Mouse (Mus musculus): Measurements from ENCODE around the gene Prune2. TPM values are rescaled to one million over a fixed set of nuclear protein-coding genes. Genes with fewer than 3 reads are reported as not detected.

The Prune2 gene
- polyA plus RNA-seq, 1 experiment from 2014 or later: 11.6 TPM

GRCm38 (mm10) chr19:16968768-16969167 is 12.8 kb downstream of the Prune2 start:
- Histone ChIP-seq H3K4me1 (ENCODE audit: control insufficient read depth in 2 of 2, insufficient read depth in 2 of 2, low read length in 2 of 2) (no peaks in the 10 kb centered on the region; a peak in 1 of 4 replicates), H3K4me3 (ENCODE audit: control insufficient read depth in 1 of 2, insufficient read depth in 1 of 2, low read depth in 1 of 2, low read length in 2 of 2) (no peak overlapping the region), H3K9me3 (ENCODE audit: control insufficient read depth, low read length) (no peaks in the 10 kb centered on the region), H3K27ac (replicated peaks in 1 of 2; ENCODE audit: control insufficient read depth in 1 of 2, insufficient read depth in 1 of 2, low read depth in 2 of 2, low read length in 2 of 2) (no peak overlapping the region), H3K4me2 (ENCODE audit: low read length) (no peak overlapping the region), H3K9ac (ENCODE audit: low read length) (no peak overlapping the region), H3K27me3 (ENCODE audit: control insufficient read depth, insufficient read depth, low read length) (no peaks in the 10 kb centered on the region), H3K36me3 (ENCODE audit: control insufficient read depth, insufficient read depth, low read length) (no peaks in the 10 kb centered on the region)
- no peak for ATAC-seq (ENCODE audit: insufficient number of reproducible peaks, insufficient read depth, low FRiP score, low read depth)
- WGBS: 56% methylated on average over 5 of the region's 5 CpGs

GRCm38 (mm10) chr19:16970612-16971011 is 14.7 kb downstream of the Prune2 start:
- Histone ChIP-seq H3K27ac (replicated peaks in 1 of 2; ENCODE audit: control insufficient read depth in 1 of 2, insufficient read depth in 1 of 2, low read depth in 2 of 2, low read length in 2 of 2) (no peak overlapping the region), H3K27me3 (ENCODE audit: control insufficient read depth, insufficient read depth, low read length) (no peaks in the 10 kb centered on the region), H3K9me3 (ENCODE audit: control insufficient read depth, low read length) (no peaks in the 10 kb centered on the region), H3K4me2 (ENCODE audit: low read length) (no peak overlapping the region), H3K36me3 (ENCODE audit: control insufficient read depth, insufficient read depth, low read length) (no peaks in the 10 kb centered on the region), H3K4me3 (ENCODE audit: control insufficient read depth in 1 of 2, insufficient read depth in 1 of 2, low read depth in 1 of 2, low read length in 2 of 2) (no peak overlapping the region), H3K4me1 (ENCODE audit: control insufficient read depth in 2 of 2, insufficient read depth in 2 of 2, low read length in 2 of 2) (no peaks in the 10 kb centered on the region; a peak in 1 of 4 replicates), H3K9ac (ENCODE audit: low read length) (no peak overlapping the region)
- 50% methylated on average over 2 of the region's 2 CpGs for whole genome bisulfite sequencing
- no peak for ATAC-seq (ENCODE audit: insufficient number of reproducible peaks, insufficient read depth, low FRiP score, low read depth)

GRCm38 (mm10) chr19:16978910-16979309 is 23.0 kb downstream of the Prune2 start:
- H3K36me3 ChIP-seq (ENCODE audit: control insufficient read depth, insufficient read depth, low read length): no peaks in the 10 kb centered on the region
- H3K4me1 ChIP-seq (ENCODE audit: control insufficient read depth in 2 of 2, insufficient read depth in 2 of 2, low read length in 2 of 2): no peaks in the 10 kb centered on the region
- H3K9ac ChIP-seq (ENCODE audit: low read length): no peak overlapping the region
- no peak overlapping the region for H3K4me3 ChIP-seq (ENCODE audit: control insufficient read depth in 1 of 2, insufficient read depth in 1 of 2, low read depth in 1 of 2, low read length in 2 of 2)
- H3K27me3 ChIP-seq (ENCODE audit: control insufficient read depth, insufficient read depth, low read length): no peaks in the 10 kb centered on the region
- H3K4me2 ChIP-seq (ENCODE audit: low read length): no peak overlapping the region
- H3K27ac ChIP-seq (replicated peaks in 1 of 2; ENCODE audit: control insufficient read depth in 1 of 2, insufficient read depth in 1 of 2, low read depth in 2 of 2, low read length in 2 of 2): no peak overlapping the region
- no peaks in the 10 kb centered on the region for H3K9me3 ChIP-seq (ENCODE audit: control insufficient read depth, low read length)
- WGBS: 89% methylated on average over 3 of the region's 3 CpGs
- ATAC-seq (ENCODE audit: insufficient number of reproducible peaks, insufficient read depth, low FRiP score, low read depth): no peak

DNA sequence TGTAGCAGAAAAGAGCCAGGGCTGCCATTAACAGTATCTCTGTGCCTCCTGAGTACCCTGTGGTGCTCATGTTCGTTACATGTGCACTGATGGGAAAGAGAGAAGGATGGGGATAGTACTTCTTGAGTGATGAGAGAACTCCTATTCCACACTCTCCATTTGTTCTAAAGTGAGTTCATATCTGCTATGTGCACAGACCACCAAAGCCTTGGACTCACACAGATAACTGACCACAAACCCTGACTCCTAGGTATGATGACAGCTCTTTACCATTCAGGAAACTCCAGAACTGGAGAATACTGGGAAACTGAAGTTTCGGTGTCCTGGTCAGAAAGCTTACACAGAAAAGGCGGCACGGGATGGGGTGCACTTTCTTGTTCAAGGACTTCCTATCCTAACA is 25.8 kb downstream of the Prune2 start:
- H3K27me3 ChIP-seq (ENCODE audit: control insufficient read depth, insufficient read depth, low read length): no peaks in the 10 kb centered on the region
- H3K36me3 ChIP-seq (ENCODE audit: control insufficient read depth, insufficient read depth, low read length): no peaks in the 10 kb centered on the region
- H3K4me1 ChIP-seq (ENCODE audit: control insufficient read depth in 2 of 2, insufficient read depth in 2 of 2, low read length in 2 of 2): no peaks in the 10 kb centered on the region
- no peak overlapping the region for H3K27ac ChIP-seq (replicated peaks in 1 of 2; ENCODE audit: control insufficient read depth in 1 of 2, insufficient read depth in 1 of 2, low read depth in 2 of 2, low read length in 2 of 2)
- 83% methylated on average over 4 of the region's 4 CpGs for WGBS
- H3K4me2 ChIP-seq (ENCODE audit: low read length): no peak overlapping the region
- H3K9me3 ChIP-seq (ENCODE audit: control insufficient read depth, low read length): no peaks in the 10 kb centered on the region
- H3K9ac ChIP-seq (ENCODE audit: low read length): no peak overlapping the region
- H3K4me3 ChIP-seq (ENCODE audit: control insufficient read depth in 1 of 2, insufficient read depth in 1 of 2, low read depth in 1 of 2, low read length in 2 of 2): no peak overlapping the region
- no peak for ATAC-seq (ENCODE audit: insufficient number of reproducible peaks, insufficient read depth, low FRiP score, low read depth)

DNA sequence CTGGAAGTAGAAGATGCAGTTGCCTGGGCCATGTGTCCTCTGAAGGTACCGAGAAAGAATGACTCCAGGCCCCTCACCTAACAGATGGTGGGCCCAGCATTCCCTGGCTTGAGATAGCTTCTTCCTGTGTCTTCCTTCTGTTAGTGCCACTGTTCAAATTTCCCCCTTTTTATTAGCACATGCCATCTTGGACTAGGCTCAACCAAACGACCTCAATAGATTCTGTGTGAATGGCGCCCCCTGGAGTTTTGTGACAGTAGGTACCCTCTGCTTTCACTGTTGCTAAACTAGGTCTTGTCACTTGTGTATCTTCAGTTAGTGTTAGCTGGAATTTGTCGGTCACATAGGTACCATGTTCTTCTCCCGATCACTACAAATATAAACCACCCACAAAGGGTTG is 29.0 kb downstream of the Prune2 start:
- H3K4me1 ChIP-seq (ENCODE audit: control insufficient read depth in 2 of 2, insufficient read depth in 2 of 2, low read length in 2 of 2): no peaks in the 10 kb centered on the region
- H3K27ac ChIP-seq (replicated peaks in 1 of 2; ENCODE audit: control insufficient read depth in 1 of 2, insufficient read depth in 1 of 2, low read depth in 2 of 2, low read length in 2 of 2): no peak overlapping the region
- no peak overlapping the region for H3K4me3 ChIP-seq (ENCODE audit: control insufficient read depth in 1 of 2, insufficient read depth in 1 of 2, low read depth in 1 of 2, low read length in 2 of 2)
- no peak overlapping the region for H3K4me2 ChIP-seq (ENCODE audit: low read length)
- H3K9me3 ChIP-seq (ENCODE audit: control insufficient read depth, low read length): no peaks in the 10 kb centered on the region
- H3K27me3 ChIP-seq (ENCODE audit: control insufficient read depth, insufficient read depth, low read length): no peaks in the 10 kb centered on the region
- no peak overlapping the region for H3K9ac ChIP-seq (ENCODE audit: low read length)
- WGBS: 49% methylated on average over 5 of the region's 5 CpGs
- H3K36me3 ChIP-seq (ENCODE audit: control insufficient read depth, insufficient read depth, low read length): no peaks in the 10 kb centered on the region
- no peak for ATAC-seq (ENCODE audit: insufficient number of reproducible peaks, insufficient read depth, low FRiP score, low read depth)

DNA sequence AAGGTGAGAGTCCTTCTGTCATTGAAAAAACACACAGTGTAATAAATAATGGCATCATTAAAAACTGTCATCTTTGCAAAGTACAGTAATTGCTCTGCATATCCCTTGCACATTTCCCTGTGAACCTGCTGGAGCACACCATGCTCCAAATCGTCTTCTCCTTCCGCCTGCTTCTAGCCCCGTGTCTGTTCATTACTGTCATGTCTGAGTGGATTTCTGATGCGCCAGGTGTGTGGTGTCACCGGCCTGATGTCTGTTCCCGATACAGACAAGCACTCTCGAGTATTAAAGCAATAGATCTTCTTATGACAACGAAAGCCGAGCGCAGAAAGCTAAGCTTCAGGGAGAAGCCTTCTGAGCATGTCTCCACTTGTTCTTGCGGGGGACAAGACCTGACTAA is 32.1 kb downstream of the Prune2 start:
- H3K27me3 ChIP-seq (ENCODE audit: control insufficient read depth, insufficient read depth, low read length): no peaks in the 10 kb centered on the region
- no peaks in the 10 kb centered on the region for H3K36me3 ChIP-seq (ENCODE audit: control insufficient read depth, insufficient read depth, low read length)
- H3K9me3 ChIP-seq (ENCODE audit: control insufficient read depth, low read length): no peaks in the 10 kb centered on the region
- H3K27ac ChIP-seq (replicated peaks in 1 of 2; ENCODE audit: control insufficient read depth in 1 of 2, insufficient read depth in 1 of 2, low read depth in 2 of 2, low read length in 2 of 2): no peak overlapping the region
- H3K9ac ChIP-seq (ENCODE audit: low read length): no peak overlapping the region
- no peaks in the 10 kb centered on the region for H3K4me1 ChIP-seq (ENCODE audit: control insufficient read depth in 2 of 2, insufficient read depth in 2 of 2, low read length in 2 of 2)
- no peak overlapping the region for H3K4me2 ChIP-seq (ENCODE audit: low read length)
- ATAC-seq (ENCODE audit: insufficient number of reproducible peaks, insufficient read depth, low FRiP score, low read depth): no peak
- H3K4me3 ChIP-seq (ENCODE audit: control insufficient read depth in 1 of 2, insufficient read depth in 1 of 2, low read depth in 1 of 2, low read length in 2 of 2): no peak overlapping the region
- WGBS: 81% methylated on average over 11 of the region's 11 CpGs

DNA sequence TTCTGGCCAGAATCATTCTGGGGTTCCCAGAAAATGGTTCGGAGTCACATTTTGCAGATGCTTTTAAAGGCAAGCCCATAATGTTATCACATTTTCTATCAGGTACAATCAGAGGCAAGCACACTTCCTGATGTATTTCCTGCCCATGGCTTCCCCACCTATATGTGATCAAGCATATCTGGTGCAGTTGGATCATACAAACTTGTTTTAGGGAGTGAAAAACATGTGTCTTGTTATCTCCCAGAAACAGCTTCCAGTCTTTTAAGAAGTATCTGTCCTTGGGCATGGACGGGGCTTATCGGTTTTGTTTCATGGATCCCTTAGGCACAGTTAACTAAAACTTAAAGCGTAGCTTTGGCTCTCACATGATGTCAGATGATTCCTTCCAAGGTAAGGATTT is 36.2 kb downstream of the Prune2 start:
- H3K9ac ChIP-seq (ENCODE audit: low read length): no peak overlapping the region
- no peak overlapping the region for H3K27ac ChIP-seq (replicated peaks in 1 of 2; ENCODE audit: control insufficient read depth in 1 of 2, insufficient read depth in 1 of 2, low read depth in 2 of 2, low read length in 2 of 2)
- no peaks in the 10 kb centered on the region for H3K9me3 ChIP-seq (ENCODE audit: control insufficient read depth, low read length)

GRCm38 (mm10) chr19:16994260-16994659 is 38.3 kb downstream of the Prune2 start:
- Histone ChIP-seq H3K9ac (ENCODE audit: low read length) (no peak overlapping the region), H3K36me3 (ENCODE audit: control insufficient read depth, insufficient read depth, low read length) (no peaks in the 10 kb centered on the region), H3K9me3 (ENCODE audit: control insufficient read depth, low read length) (no peaks in the 10 kb centered on the region), H3K27ac (replicated peaks in 1 of 2; ENCODE audit: control insufficient read depth in 1 of 2, insufficient read depth in 1 of 2, low read depth in 2 of 2, low read length in 2 of 2) (no peak overlapping the region), H3K4me3 (ENCODE audit: control insufficient read depth in 1 of 2, insufficient read depth in 1 of 2, low read depth in 1 of 2, low read length in 2 of 2) (no peak overlapping the region), H3K4me2 (ENCODE audit: low read length) (no peak overlapping the region), H3K4me1 (ENCODE audit: control insufficient read depth in 2 of 2, insufficient read depth in 2 of 2, low read length in 2 of 2) (no peaks in the 10 kb centered on the region), H3K27me3 (ENCODE audit: control insufficient read depth, insufficient read depth, low read length) (no peaks in the 10 kb centered on the region)
- WGBS: 77% methylated on average over 8 of the region's 8 CpGs
- ATAC-seq (ENCODE audit: insufficient number of reproducible peaks, insufficient read depth, low FRiP score, low read depth): no peak

More for the DNA sequence above, 36.2 kb downstream of the Prune2 start:
- no peak overlapping the region for H3K4me2 ChIP-seq (ENCODE audit: low read length)
- 73% methylated on average over 4 of the region's 4 CpGs for WGBS
- no peak for ATAC-seq (ENCODE audit: insufficient number of reproducible peaks, insufficient read depth, low FRiP score, low read depth)
- H3K4me3 ChIP-seq (ENCODE audit: control insufficient read depth in 1 of 2, insufficient read depth in 1 of 2, low read depth in 1 of 2, low read length in 2 of 2): no peak overlapping the region
- H3K27me3 ChIP-seq (ENCODE audit: control insufficient read depth, insufficient read depth, low read length): no peaks in the 10 kb centered on the region
- H3K36me3 ChIP-seq (ENCODE audit: control insufficient read depth, insufficient read depth, low read length): no peaks in the 10 kb centered on the region
- no peaks in the 10 kb centered on the region for H3K4me1 ChIP-seq (ENCODE audit: control insufficient read depth in 2 of 2, insufficient read depth in 2 of 2, low read length in 2 of 2)

All from heart, embryonic 14.5 days (tissue).